Mouse (Mus musculus): ENCODE results near the gene Ppard.
"Not testable (repeated sequence)": the region's sequence is repeated elsewhere in the genome, so short reads cannot be mapped to it uniquely, and the experiment has no call there.

Gene Ppard

GRCm38 (mm10) chr17:28232475-28233060, at the start of gene Ppard:
Ppard (plus strand) TSS chr17:28232700.
- DNase-seq (ENCODE audit: low read depth, low spot score): peak; percentile 95

GRCm38 (mm10) chr17:28184971-28185638, 47.4 kb upstream of the Ppard start:
- DNase-seq (ENCODE audit: low read depth, low spot score): no peak

GRCm38 (mm10) chr17:28188313-28188712, 44.2 kb upstream of the Ppard start:
- no peak for DNase-seq (ENCODE audit: low read depth, low spot score)

DNA sequence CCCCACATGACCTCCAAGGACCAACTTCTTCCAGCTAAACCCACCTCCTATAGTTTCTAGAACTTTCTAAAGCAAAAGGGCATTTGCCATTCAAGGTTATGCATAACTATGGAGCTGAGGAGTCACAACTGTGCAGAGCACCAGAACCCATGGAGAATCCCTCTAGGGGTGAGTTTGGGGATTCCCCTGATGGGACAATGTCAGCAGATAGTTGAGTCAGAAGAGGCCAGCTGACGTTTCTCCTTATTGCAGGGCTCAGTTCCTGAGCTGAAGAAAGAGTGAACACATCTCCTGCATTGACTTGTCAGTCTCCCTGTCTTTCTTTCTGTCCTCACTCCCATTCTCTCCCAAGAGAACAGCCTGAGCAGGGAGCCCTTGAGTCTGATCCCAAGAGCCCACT, 39.7 kb upstream of the Ppard start:
- DNase-seq (ENCODE audit: low read depth, low spot score): no peak

DNA sequence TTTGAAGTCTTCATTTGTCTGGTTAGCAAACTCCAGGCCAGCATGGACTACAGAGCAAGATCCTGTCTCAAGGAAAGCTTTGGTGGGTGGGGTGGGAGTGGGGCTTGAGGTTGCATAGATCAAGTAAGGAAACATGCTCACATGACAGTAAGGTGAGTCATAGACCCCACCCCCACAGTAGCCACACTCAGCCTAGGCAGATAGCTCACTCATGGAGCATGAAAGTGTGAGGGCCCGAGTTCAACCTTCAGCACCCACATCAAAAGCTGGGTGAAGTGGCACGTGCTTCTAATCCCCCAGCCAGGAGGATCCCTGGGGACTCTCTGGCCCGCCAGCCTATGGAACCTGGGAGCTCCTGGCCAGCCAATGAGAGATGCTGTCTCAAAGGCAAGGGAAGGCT, 38.9 kb upstream of the Ppard start:
- no peak for DNase-seq (ENCODE audit: low read depth, low spot score)

- DNase-seq (ENCODE audit: low read depth, low spot score): no peak
Measured at GRCm38 (mm10) chr17:28195033-28195432, 37.5 kb upstream of the Ppard start.

DNA sequence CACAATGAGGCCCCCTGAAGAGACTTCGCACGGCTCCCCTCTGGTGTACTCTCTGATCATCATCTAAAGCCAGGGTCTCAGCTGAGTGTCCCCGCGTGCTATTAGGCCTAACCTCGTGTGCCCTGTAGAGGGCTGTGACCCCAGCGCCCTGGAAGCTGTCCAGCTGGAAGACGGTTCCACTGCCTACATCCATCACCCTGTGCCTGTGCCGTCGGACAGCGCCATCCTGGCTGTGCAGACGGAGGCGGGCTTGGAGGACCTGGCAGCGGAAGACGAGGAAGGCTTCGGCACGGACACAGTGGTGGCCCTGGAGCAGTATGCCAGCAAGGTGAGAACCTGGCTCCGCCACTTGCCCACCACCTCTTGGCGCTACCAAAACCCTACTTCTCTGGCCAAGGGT, 34.9 kb upstream of the Ppard start:
- no peak for DNase-seq (ENCODE audit: low read depth, low spot score)

DNA sequence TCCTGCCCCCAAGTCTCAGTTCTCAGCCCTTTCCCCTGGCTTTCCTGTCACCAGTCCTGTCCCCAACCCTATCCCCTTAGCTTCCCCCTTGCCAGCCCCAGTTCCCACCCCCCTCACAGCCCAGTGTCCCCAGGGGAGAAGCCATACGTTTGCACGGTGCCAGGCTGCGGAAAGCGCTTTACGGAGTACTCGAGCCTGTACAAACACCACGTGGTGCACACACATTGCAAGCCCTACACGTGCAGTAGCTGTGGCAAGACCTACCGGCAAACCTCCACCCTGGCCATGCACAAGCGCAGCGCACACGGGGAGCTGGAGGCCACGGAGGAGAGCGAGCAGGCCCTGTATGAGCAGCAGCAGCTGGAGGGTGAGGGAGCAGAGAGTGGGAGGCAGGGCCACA, 30.5 kb upstream of the Ppard start:
- no peak for DNase-seq (ENCODE audit: low read depth, low spot score)

DNA sequence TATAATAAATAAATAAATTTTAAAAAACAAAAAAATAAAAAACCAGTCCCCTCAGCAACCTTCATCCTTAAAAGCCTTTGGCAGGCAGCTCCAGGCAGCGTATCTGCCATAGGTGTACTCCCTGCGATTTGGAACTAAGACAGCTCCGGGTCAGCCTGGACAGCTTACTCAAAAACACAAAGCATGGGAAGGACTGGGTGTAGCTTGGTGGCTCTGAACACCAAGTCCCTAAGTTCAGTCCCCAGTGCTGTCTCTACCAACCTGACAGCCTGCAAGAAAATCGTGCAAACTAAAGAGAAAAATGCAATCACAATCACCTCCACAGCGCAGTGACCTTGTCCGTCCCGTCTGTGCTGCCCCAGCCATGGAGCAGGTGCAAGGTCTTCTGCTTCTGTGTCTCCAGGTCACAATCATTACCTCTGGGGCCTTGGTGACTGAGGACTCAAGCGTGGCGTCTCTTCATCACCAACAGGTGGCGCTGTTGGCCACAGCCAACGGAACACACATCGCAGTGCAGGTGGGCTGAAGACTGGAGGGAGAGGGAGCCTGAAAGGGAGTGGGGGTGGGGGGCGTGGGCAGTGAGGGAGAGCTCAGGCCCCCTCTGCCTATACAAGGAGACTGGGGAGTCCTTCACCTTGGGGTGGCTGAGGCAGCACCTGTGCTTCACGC, 28.3 kb upstream of the Ppard start:
- DNase-seq (ENCODE audit: low read depth, low spot score): peak; percentile 76

GRCm38 (mm10) chr17:28205443-28205842, 27.1 kb upstream of the Ppard start:
- no peak for DNase-seq (ENCODE audit: low read depth, low spot score)

DNA sequence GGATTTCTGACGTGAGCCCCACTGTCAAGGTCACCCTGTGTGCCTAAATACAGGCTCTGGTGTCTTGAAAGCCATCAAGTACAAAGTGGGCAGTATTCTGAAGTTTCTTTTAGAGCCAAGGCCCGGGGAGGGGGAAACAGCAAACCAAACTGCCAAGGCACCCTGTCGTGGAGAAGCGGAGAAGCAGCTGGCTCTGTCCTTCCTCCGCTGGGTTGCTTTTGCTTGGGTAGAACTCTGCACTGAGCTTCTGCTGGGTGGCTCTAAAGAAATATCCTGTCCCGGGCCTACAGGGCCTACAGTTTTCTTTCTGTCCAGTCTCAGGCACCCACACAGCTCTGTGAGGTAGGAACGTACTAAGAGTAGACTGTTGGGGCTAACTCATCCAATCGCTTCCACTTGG, 25.4 kb upstream of the Ppard start:
- DNase-seq (ENCODE audit: low read depth, low spot score): no peak

- DNase-seq (ENCODE audit: low read depth, low spot score): peak; percentile 85
Measured at GRCm38 (mm10) chr17:28207591-28208313, 24.7 kb upstream of the Ppard start, which contains the start of gene Def6. Def6 (plus strand) TSS chr17:28207778.

DNA sequence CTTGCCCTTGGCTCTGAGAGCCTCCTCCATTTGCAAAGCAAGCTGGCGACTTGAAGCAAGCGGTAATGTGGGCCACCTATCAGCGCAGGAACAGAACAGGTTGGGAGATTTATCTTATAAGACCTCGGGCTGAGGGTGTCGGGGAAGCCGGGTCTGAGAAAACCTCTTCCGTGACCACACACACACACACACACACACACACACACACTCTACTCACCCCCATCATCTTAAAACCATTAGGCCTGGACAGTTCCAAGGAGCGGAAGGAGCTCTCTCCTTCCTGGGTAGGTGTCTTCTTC, 24.2 kb upstream of the Ppard start:
- no peak for DNase-seq (ENCODE audit: low read depth, low spot score)

GRCm38 (mm10) chr17:28209457-28210110, 22.9 kb upstream of the Ppard start:
- no peak for DNase-seq (ENCODE audit: low read depth, low spot score)

GRCm38 (mm10) chr17:28211921-28212341, 20.6 kb upstream of the Ppard start:
- no peak for DNase-seq (ENCODE audit: low read depth, low spot score)

GRCm38 (mm10) chr17:28212391-28212790, 20.1 kb upstream of the Ppard start:
- no peak for DNase-seq (ENCODE audit: low read depth, low spot score)

- DNase-seq (ENCODE audit: low read depth, low spot score): no peak
Measured at GRCm38 (mm10) chr17:28213236-28213635, 19.3 kb upstream of the Ppard start.

DNA sequence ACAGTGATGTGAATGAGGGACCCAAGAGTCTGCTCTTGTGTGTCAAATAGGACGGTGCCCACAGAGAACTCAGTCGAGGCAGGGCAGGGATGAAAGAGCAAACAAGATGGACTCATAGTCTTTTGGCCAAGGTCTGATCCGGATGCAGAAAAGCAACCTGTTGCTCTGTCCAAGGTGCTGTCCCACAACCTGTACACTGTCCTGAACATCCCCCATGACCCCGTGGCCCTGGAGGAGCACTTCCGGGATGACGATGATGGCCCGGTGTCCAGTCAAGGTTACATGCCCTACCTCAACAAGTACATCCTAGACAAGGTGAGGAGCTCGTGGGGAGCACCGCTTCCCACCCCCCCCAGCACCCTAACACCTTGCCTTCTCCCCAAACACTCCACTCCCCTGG, 15.7 kb upstream of the Ppard start:
- no peak for DNase-seq (ENCODE audit: low read depth, low spot score)

- DNase-seq (ENCODE audit: low read depth, low spot score): peak; percentile 49
Measured at GRCm38 (mm10) chr17:28217721-28218649, 14.5 kb upstream of the Ppard start.

- not testable (repeated sequence) for DNase-seq (ENCODE audit: low read depth, low spot score)
Measured at GRCm38 (mm10) chr17:28222463-28222862, 10.0 kb upstream of the Ppard start.
